Mouse (Mus musculus) layer of hippocampus, postnatal 36 days (tissue): ENCODE data around the gene Peli1. TPM values are rescaled to one million over a fixed set of nuclear protein-coding genes. Genes with fewer than 3 reads are reported as not detected.

Experiments
- DNase-seq, 2 experiments: peaks; one replicate each; pipeline ENCODE4 v3.0.0; 2022
- total RNA-seq, 2 experiments: library from RNA; stranded (reverse); gene quantifications; 2 replicates each; pipeline ENCODE4 v1.2.3; 2021

Gene Peli1
- total RNA-seq, 2 experiments from 2014 or later: 46.9 to 52.6 TPM

DNA sequence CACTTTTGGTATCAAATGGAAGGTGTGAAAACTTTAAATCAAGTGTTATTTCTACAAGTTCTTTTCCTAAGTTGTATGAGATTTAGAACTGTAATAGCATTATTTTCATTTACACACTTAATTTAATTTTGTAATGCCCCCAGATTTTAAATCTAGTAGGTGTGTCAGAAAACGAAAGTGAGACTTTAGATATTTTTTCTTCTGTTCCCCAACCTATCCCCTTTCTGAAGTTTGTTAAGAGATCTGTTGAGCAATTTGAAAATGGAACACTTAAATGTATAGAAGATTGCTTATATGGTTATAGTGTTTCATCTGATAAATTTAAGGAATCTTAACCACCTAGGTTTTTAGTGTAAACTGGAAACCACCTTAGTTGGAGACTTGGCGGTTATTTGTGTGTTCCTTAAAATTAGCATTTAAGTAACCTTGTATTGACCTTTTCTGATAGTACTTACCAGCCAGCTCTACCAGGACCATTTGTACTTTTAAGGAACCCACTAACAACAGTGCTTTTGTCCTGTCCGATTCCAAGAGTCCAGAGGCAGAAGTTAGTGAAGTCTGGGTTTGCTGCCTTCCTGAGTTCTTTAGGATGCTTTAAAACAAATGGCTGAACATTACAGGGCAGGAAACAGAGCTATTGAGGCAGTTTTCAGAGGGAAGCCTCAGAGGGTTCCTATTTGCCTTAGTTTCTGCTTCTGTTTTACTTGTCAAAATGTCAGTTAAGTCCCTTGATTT is 2.2 kb downstream of the Peli1 start:
- no peak for DNase-seq

DNA sequence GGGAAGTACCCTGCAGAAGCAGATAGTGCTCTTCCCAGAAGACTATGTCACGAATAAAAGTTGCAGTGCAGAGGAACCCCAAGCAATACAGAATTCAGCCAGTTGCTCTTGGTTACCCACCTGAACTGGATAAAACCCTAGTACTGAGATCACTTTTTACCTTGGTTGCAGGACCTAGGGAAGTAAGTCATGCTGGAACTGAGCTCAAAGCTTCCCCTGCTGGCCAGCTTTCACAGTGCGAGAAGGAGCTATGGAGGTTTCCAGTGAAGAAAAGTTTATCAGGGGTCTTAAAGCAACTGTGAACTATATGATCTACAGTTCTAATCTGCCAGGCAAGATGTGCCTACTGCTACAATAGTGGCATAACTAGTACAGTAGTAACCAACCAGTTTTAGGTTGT is 5.5 kb downstream of the Peli1 start:
- DNase-seq: no peak

DNA sequence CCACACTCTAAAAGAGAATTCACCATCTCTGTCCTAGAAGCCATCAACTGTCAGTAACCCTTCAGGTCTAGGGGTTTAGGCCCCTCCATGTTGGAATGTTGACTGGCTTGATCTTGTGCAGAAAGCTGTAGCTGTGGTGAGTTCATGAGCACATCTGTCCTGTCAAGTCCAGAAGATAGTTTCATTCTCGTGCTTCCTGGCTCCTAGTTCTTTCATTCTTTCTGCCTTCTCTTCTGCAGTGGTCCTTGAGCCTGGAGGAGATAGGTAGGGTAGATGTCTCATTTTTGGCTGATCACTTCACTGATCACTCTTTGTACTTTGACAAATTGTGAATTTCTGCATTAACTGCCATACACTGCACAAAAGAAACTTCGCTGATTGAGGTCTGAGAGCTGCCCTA is 7.4 kb downstream of the Peli1 start:
- DNase-seq: no peak

DNA sequence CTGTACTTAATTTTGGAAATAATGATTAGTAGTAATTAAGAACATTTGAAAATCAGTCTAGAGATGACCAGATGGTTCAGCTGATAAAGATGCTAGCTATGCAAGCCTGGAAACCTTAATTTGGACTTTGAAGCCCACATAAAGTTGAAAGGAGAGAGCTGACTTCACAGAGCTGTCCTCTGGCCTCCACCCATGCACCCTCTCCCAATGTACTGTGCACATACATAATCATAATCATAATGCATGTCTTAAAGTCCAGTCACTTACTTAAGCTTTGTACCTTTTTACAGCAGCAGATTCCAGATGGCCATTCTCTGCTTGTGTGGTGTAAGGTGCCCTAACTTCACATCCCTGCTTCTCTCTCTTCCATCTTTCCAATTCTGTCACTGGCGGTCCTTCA is 9.6 kb downstream of the Peli1 start:
- no peak for DNase-seq

DNA sequence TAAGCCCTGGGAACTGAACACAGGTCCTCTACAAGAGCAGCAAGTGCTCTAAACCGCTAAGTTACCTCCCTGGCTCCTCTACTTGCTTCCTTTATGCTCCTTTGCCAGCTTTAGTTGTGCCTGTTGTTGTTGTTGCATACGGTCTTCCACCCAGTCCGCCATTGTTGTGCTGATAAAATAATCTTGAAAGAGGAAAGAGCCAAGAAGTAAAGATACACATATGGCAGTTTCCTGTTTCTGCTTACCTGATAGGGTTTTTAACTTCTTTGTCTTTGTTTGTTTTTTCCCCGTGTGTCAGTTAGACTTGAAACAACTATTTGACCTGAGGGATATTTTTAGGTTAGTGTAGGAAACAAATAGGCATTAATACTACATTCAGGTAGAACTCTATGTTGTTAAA is 10.2 kb downstream of the Peli1 start:
- no peak for DNase-seq

DNA sequence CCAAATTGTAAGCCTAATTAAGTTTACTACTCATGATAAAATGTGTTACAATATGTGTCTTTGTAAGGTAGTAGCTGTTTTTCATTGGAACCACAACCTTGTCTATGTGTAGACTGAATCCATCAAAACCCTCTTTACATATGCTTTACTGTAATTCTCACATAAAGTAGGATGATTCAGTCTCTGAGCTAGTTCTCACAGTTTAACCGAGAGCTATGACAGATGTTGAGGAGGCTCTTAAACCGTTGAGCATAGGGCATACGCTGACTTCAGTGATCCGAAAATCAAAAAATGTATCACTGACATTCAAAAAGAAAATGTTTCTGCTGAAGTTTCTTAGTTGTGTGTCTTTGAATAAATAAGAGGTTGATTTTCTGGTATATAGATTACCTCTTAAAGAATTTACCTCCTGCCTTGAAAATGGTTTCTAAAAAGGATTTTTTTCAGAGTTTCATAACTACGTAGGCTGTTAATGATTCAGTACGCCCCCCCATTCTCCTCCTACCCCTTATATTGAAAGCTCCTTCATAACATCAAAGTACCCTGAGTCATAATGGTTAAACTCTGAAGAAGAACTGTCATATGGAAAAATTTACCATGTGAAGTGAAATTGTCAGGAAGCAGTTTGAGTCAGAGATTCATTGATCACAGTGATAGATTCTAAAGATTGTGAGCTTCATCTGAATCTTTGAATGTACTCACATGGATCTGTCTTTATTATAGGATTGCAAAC is 11.3 kb downstream of the Peli1 start:
- DNase-seq: no peak

DNA sequence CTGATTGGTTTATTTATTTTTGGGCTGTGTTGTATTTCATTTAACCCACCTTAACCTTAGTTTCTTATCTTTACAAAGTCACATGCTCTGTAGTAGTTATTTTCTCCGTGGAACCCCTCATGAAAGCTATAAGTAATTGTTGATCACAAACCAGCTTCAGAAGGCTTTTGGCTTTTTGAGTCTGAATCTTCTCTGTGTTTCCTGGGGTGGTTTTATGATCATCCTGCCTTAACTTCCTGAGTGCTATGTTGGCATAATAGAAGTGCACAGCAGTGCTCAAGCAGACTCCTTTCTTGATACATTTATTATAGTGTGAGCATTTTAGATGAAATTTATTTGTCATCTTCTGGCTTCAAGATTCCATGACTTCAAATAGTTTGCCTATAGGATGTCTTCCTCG is 12.1 kb downstream of the Peli1 start:
- no peak for DNase-seq

DNA sequence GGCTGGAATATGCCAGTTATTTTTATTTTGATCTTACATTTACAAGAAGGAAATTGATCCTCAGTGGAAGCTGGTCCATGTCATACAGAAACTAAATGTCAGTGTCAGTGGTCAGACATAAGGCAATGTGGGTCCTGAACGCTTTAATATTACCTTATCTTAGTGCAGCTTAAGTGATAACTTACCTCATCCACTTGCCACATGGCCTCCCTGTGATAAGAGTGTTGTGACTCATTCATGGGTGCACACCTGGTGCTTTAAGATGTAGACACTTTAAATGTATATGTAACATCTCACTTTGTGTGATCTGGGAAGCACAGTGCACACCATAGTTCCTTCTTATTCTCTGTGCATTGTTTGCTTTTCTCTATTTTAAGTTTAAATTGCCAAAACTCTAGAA is 14.3 kb downstream of the Peli1 start:
- no peak for DNase-seq

DNA sequence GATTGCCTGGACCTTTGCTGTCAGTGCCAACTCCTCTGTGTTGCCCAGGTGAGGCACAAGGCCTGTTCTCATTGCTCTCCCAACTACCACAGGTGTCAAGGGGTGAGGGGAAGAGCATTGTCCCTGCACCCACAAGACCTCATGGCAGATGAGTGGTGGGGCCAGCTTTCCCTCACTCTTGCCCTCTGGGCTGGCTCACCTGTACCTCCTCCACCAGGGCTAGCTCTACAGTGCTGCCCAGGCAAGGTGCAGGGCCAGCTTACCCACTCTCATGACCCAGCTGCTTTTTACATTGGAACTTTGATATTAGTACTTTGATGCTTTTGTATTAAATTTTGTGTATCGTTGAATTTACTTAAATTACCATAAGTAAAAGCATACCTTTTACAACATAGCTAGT is 16.0 kb downstream of the Peli1 start:
- no peak for DNase-seq

DNA sequence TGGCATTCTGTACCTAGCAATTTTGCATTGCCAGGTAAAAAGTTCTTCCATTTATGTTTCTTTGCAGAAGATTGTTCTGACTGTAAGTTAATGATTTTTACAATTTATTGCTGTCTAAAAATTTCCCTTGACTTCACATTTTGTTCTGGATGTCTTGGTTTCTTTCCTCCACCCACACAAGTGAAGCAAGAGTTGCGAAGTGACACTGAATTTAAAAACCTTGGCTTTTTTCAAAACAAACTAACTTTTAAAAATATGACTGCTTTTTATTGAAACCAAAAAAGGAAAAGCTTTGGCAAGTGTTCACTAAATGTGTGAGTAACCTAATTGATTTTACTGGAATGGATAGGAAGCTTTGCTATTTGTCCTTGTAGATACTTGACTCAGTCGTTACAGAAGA is 18.2 kb downstream of the Peli1 start:
- DNase-seq: no peak

DNA sequence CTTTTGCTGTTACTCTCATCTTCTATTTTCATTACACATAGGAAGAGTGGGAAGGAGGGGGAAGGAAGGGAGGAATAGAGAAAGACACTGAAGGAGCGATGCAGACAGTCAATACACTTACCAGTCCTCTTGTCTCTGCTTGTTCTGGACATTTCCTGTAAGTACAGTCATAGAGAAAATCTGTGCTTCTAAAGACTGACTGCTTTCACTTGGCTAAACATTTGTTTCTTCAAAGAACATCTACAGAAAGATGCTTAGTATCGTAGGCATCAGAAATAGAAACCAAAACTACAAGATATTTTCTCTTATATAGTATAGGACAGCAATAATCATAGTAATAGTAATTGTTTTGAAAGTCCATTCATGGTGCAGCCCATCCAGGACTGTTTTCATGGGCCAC is 23.4 kb downstream of the Peli1 start:
- no peak for DNase-seq

DNA sequence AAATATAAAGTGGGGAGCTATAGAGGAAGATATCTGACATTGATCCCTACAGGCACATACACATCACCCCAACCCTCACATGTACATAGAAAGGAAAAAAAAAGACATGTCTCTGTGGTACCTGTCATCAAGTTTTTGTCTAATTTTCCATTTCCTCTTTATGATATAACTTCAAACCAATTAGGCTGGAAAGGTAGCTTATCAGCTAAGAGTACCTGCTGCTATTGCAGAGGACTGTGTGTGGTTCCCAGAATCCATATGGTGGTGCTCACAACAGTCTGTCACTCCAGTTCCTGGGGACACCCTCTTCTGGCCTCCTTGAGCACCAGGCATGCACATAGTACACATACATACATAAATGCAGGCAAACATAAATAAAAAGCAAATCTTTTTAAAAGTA is 24.7 kb downstream of the Peli1 start:
- DNase-seq: no peak

DNA sequence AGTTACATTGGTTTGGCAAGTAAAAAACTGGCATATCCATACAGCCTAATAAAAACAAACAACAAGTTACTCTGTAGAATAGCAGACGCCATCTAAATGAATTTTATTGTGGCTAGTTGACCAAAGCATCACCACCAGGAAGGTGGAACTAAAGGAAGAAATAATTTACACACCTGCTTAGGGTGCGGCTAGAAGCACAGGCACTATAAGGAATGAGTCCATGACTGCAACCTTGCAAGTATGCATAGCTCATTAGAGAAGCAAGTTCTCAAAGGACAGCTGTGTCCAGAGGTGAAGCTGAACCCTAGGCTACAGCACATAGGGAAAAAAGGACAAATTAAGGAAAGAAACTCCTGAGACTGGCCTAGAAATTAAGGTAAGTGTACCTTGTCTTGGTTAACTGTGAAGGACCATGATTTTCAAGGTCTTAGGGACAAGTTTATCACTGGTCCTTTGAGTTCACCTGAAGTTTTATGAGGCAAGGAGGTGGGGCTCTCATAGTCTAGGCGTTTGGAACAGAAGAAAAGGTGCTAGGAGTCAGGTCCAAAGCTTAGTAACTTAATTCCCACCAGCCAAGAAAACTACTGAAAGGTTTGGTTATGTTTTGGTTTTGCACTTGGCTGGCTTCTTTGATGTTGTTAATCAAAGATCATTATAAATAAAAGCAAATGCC is 25.7 kb downstream of the Peli1 start:
- DNase-seq: no peak

DNA sequence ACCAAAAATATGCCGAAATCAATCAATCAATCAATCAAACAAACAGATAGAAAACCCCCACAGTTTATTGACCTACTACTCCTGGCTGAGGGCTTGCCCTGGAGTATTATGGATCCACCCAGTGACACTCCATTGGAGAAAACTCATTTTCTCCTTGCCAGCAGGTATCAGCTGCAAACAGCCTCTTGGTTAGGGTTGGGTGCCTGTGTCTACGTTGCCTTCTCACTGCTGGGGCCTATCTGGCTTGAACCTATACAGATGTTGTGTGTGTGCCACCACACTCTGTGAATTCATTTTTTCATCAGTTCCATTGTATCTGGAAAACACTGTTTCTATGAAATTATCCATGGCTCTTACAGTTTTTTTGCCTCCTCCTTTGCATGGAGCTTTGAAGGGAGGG is 30.6 kb downstream of the Peli1 start:
- no peak for DNase-seq

DNA sequence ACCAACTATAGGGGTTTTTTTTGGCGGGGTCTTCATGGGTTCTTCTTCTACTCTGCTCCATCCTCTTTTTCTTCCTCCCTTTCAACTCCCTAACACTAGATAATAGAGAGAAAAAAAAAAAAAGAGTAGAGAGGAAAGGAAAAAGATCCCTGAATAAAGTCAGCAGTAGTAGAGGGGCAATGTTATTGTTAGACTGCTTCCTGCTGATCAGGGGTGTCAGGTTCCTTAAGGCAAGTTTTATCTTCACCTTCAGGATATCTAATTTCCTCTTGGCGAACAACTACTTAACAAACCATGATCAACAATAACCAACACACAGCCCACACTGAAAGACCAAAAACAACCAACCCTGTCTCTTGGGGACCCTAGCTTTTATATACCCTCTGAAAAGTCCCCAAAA is 31.3 kb downstream of the Peli1 start:
- DNase-seq: no peak

DNA sequence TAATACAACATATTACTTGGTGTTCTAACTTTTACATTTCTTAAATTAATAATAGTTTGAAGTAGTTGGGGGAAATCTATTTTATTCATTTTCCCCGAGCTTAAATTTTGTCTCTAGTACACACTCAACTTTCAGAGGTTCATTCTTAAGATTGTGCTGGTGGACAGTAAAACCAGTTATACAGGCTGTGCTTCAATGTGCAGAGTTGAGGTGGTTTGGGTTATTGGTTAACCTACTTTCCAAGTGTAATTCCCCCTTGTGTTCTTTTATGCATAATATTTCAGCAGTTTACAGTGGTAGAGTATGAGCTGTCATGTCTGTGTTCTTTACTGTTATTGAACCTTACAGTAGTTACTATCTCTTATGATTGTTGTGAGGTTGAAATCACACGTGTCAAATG is 40.6 kb downstream of the Peli1 start:
- no peak for DNase-seq

DNA sequence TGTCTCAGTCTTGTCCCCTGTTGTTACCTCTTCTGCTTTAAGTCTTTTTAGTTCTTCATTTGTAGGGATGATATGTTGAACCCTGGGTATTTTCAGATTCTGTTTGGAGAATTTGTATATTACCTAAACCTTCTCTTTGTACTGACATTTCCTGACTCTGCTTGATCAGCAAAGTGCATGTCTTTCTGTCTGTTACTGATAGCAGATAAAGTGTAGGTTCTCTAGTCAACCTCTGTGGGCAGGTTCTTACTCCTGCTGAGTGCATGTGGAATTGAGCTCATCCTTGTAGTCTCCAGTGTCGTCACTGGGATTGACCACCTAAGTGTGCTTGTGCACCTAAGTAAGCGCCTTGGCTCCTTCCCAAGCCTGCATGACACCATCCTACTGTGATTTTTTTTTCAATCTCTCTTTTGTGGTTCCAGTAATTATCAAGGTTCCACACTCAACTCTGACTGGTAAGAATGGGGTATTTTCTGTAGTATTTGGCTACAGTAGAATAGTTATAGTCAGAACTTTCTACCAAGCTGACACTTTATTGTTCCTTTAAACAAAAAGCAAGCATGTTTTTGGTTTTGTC is 43.9 kb downstream of the Peli1 start:
- no peak for DNase-seq

DNA sequence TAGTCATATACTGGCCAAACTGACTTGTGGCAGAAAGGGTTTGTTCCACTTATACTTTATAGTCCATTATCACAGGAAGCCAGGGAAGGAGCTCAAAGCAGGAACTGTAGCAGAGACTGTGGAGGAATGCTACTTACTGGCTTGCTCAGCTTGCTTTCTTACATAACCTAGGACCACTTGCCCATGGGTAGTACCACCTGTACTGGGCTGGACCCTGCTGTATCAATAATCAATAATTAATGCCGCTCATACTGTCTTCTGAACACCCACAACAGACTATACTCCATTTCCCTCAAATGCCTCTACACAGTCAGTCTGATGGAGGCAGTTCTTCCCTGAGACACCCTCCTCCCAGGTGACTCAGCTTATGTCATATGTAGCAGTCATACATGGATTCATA is 48.4 kb downstream of the Peli1 start:
- no peak for DNase-seq

DNA sequence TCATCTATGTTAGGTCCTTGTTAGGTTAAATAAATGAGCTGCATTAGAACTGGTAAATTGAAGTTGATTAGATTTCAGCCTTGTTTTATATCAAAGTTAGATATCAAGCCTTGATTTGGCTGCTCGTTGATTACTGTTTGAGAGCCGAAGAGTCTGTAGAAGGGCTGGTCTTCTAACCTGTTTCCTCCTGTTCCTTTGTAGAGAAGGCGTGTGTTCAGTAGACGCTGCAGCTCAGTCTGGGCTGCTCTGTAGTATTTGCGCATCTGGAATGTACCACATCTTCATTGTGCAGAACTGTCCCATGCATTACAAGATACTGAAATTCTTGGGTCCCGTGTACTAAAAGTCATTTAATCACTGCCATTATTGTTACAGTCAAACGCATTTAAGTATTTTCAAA is 50.2 kb downstream of the Peli1 start:
- no peak for DNase-seq

DNA sequence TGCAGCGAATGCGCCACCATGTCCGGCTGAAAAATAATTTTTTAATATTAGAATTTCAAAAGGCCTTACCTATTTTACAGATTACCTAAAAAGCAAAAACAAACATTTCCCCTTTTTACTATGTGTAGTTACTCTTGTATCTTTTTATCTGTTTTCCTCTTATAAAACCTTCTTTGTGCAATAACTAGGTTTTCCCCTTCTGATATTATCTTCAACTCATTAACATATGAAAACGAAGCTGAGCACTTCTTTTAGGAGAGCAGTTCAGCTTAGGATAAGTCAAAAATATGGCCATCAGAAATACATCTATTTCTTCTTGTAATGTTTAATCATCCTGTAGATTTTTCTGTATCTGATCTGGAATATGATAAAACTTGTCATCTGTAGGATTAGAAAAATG is 50.7 kb downstream of the Peli1 start:
- no peak for DNase-seq

DNA sequence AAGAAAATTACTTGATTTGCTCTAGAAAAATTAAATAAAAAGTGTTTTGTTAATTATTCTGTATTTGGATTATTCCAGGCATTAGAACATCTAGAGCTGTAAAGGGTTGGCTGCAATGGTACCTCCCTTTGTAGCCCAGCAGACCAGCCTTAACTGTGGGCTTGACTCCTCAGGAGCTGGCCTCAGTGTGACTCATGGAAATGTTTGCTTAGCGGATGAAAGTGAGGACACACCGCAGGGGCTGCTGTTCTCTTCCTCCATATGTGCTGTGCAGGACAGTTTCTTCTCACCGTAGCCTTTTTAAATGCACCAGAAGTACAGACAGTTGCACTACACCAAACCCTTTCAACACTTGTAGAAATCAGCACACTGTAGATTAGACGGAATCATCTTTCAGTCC is 58.4 kb downstream of the Peli1 start:
- DNase-seq: no peak

DNA sequence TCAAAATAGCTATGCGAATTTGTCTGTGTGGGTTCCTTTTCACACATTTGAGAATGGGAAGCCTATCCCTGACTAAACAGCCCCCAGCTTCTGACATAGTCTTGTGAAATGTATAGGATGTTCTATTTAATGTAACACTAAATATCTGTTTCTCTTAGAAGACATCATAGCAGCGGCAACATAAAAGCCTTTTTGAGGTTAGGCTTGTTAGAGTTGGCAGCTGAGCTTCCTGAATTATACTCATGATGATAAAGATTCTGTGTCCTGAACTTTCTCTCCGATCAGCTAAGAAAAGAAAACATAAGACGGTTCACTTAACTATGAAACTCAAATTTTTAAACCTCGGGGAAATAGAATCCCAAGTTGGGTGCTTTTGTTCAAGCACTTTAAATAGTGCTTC is 59.2 kb downstream of the Peli1 start:
- DNase-seq: no peak

DNA sequence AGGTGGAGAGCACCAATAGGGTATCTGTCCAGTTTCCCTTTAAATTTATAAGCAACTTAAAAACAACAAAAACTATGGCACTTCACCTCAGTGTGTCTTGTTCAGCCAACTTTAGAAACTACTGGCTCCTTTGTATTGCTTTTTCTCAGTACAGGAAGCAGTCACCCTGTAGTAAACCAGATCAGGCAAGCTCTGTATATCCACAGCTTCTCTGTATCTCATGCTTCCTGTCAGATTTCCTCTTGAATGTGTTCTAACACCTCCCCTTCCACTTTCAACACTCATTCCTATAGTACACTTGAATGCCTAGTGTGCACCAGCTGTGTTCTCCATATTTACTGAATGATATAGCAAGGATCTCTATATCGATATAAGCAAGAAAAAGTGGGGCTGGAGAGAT is 60.6 kb downstream of the Peli1 start:
- no peak for DNase-seq

DNA sequence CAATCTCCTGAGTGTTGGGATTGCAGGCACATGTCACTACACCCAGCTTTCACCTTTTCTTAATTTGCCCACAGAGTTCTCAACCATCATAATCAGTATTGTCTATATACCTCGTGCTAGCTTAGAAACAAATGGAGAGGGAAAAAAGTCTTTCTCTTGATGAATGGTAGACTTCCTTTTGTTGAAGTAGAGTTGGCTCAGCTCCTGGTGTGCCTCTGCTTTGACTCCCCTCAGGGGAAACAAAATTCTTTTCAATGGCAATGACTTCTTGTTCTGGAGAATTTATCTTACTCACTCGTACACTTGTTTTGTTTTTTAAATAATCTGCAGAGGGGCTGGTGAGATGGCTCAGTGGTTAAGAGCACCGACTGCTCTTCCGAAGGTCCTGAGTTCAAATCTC is 62.0 kb downstream of the Peli1 start:
- DNase-seq: no peak
